Mouse (Mus musculus) liver, embryonic 15.5 days (tissue): ENCODE results near the gene Krt18. TPM values are rescaled to one million over a fixed set of nuclear protein-coding genes. Genes with fewer than 3 reads are reported as not detected.
"Not testable (repeated sequence)": the region's sequence is repeated elsewhere in the genome, so short reads cannot be mapped to it uniquely, and the experiment has no call there.

Experiments
- ATAC-seq: fragments of 200-750 bp; cut with Nextera tagmentation; 2 replicates; pipeline ENCODE4 v1.8.0; 2017; ENCODE audit warnings: moderate number of reproducible peaks, mild to moderate bottlenecking, moderate library complexity; ENCODE audit not compliant: insufficient read depth
- H3K27ac ChIP-seq: fragments of 300-500 bp; sonication (generic); replicated peaks from 2 replicates; pipeline ENCODE4 v1.5.1; 2015; ENCODE audit warnings: mild to moderate bottlenecking, inconsistent platforms
- H3K27me3 ChIP-seq: fragments of 300-500 bp; sonication (generic); 2 replicates; pipeline ENCODE4 v1.6.1; 2015; ENCODE audit warnings: mild to moderate bottlenecking, inconsistent platforms
- H3K36me3 ChIP-seq: fragments of 300-500 bp; sonication (generic); replicated peaks from 2 replicates; pipeline ENCODE4 v1.6.1; 2015; ENCODE audit warnings: moderate library complexity, mild to moderate bottlenecking, inconsistent platforms
- H3K4me1 ChIP-seq: fragments of 300-500 bp; sonication (generic); replicated peaks from 2 replicates; pipeline ENCODE4 v1.6.1; 2015; ENCODE audit warnings: inconsistent platforms
- H3K4me2 ChIP-seq: fragments of 300-500 bp; sonication (generic); 2 replicates; pipeline ENCODE4 v1.6.1; 2015; ENCODE audit warnings: moderate library complexity, mild to moderate bottlenecking, inconsistent platforms
- H3K4me3 ChIP-seq: fragments of 300-500 bp; sonication (generic); replicated peaks from 2 replicates; pipeline ENCODE4 v1.5.1; 2015; ENCODE audit warnings: mild to moderate bottlenecking, inconsistent platforms
- H3K9ac ChIP-seq: fragments of 300-500 bp; sonication (generic); 2 replicates; pipeline ENCODE4 v1.6.1; 2015; ENCODE audit warnings: moderate library complexity, mild to moderate bottlenecking, inconsistent platforms
- H3K9me3 ChIP-seq: fragments of 300-500 bp; sonication (generic); replicated peaks from 2 replicates; pipeline ENCODE4 v1.6.1; 2016; ENCODE audit warnings: inconsistent platforms
- WGBS: fragments of 180-500 bp; shearing (Covaris S2); methylation state at CpG from one replicate; pipeline ENCODE4 v1.1.7; 2015; ENCODE audit warnings: mixed read lengths; ENCODE audit not compliant: insufficient replicate concordance; 5-methylcytosine and 5-hydroxymethylcytosine counted together
- polyA plus RNA-seq: library from polyadenylated mRNA; unstranded; fragments of >200 nt; fragmentation: Nextera tagmentation; extraction: Ambion mirVana; gene quantifications from 2 replicates; pipeline ENCODE4 v1.2.1, GENCODE M21; 2015

Krt18 gene
- polyA plus RNA-seq, 1 experiment from 2014 or later = 107 TPM

DNA sequence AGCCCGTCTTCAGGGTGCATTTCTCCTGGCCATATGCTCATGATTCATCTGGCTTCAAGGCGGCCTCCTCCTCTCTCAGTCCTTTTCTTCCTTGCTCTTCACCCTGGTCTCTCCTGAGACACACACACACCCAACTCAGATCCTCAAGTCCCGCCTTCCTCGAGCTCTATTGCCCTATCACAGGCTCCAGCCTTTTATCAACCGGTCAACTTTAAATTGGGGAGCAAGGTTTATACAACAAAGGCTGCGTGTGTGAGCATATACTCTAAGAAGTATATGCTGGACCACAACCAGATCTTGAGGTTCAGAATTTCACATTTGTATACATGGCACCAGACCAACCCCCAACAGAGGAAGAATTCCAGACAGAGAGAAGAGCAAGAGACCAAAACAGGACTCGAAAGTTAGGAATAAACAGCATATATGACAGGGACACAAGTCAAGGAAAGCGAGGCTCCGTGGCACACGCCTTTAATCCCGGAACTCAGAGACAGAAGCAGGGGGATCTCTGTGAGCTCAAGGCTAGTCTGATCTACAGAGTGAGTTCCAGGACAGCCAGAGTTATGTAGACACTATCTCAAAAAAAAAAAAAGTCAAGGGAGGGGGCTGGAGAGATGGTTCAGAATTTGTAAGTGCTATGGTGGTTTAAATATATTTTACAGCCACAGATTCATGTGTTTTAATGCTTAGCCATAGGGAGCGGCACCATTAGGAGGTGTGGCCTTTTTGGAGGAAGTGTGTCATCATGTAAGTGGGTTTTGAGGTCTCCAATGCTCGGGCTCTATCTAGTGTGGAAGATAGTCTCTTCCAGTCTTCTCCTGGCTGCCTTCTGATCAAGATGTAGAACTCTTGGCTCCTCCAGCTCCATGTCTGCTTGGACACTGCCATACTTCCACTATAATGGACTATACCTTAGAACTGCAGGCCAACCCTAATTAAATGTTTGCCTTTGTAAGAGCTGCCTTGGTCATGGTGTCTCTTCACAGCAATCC, 42.8 kb downstream of the Krt18 start:
- ATAC-seq = no peak
- H3K36me3 ChIP-seq = no peaks in the 10 kb centered on the region

DNA sequence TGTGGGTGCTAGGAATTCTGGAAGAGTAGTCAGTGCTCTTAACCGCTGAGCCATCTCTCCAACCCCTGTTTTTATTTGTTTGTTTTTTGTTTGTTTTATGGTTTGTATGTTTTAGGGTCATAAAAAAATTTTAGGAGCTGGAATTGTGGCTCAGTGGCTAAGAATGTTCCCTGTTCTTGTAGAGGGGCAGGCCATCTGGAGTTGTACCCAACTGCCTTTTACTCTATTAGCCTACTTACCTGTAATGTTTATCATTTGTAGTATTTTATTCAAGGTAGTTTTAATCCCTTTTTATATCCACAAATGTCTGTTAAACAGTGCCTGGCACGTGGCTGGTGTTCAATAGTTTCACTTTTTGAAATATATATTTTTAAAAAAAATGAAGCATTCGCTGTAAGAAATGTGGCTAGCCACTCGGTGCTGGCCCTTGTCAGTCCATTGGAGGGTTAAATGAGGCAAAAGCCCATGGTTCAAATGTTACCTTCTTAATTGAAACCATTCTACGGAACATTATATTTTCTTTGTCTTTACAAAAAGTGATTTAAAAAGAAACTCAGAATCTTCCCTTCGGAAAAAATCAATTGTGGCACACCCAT, 45.1 kb downstream of the Krt18 start:
- peak overlapping the region; percentile 93 for H3K4me3 ChIP-seq
- peak overlapping the region; percentile 59 for H3K27ac ChIP-seq
- H3K27me3 ChIP-seq = peaks cover 6% of the 10 kb centered on the region
- WGBS = 16% methylated on average over 6 of the region's 6 CpGs
- H3K36me3 ChIP-seq = no peaks in the 10 kb centered on the region; the same call in 1 of the 2 replicates
- peak; percentile 3 for ATAC-seq
- H3K4me1 ChIP-seq = peaks cover 43% of the 10 kb centered on the region
- H3K9me3 ChIP-seq = no peaks in the 10 kb centered on the region
- H3K9ac ChIP-seq = peak overlapping the region; percentile 94
- H3K4me2 ChIP-seq = peak overlapping the region; percentile 93

More for the DNA sequence above, 42.8 kb downstream of the Krt18 start:
- no peak overlapping the region for H3K27ac ChIP-seq
- H3K4me3 ChIP-seq = no peak overlapping the region
- H3K9me3 ChIP-seq = no peaks in the 10 kb centered on the region
- H3K9ac ChIP-seq = no peak overlapping the region
- H3K4me1 ChIP-seq = peaks cover 36% of the 10 kb centered on the region
- 51% methylated on average over 13 of the region's 13 CpGs for WGBS
- H3K27me3 ChIP-seq = peaks cover 29% of the 10 kb centered on the region
- no peak overlapping the region for H3K4me2 ChIP-seq

DNA sequence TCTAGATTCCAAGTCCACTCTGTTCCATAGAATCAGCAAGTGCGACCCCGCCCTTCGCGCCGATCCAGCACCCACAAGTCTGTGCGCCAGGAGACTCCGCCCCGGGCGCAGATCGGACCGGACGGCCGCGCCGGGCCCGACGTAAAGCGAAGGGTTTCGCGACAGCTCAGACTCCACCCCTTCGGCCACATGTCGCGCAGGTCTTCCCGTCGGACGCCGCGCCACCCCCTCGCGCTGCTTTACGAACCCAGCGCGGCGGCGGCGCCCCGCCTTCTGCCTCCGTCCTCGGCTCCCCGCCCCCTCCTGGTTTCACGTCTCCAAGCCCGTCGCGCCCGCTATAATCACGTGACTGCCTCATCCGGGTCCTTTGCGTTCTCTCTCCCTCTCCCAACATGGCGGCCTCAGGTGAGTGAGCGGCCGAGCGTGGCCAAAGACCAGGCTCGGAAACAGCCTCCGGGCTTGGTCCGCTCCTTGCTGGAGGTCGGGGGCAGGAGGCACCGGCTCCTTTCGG, 45.6 kb downstream of the Krt18 start, which contains the start of gene Eif4b:
Gene Eif4b, plus strand, starts transcription at position 215 of the 511 bp plus-strand sequence.
- Histone ChIP-seq H3K4me1 (peaks cover 46% of the 10 kb centered on the region), H3K27ac (peak within 1 kb of the TSS; percentile 93), H3K4me3 (peak within 1 kb of the TSS; percentile 93), H3K4me2 (peak within 1 kb of the TSS; percentile 93), H3K27me3 (0 out of 2 replicates have a peak, but pooled peaks cover under 1% of the 10 kb centered on the region), H3K36me3 (peaks cover under 1% of the 10 kb centered on the region), H3K9me3 (no peaks in the 10 kb centered on the region), H3K9ac (peak within 1 kb of the TSS; percentile 94)
- peak; percentile 91 for ATAC-seq
- under 1% methylated on average over 58 of the region's 58 CpGs for WGBS

DNA sequence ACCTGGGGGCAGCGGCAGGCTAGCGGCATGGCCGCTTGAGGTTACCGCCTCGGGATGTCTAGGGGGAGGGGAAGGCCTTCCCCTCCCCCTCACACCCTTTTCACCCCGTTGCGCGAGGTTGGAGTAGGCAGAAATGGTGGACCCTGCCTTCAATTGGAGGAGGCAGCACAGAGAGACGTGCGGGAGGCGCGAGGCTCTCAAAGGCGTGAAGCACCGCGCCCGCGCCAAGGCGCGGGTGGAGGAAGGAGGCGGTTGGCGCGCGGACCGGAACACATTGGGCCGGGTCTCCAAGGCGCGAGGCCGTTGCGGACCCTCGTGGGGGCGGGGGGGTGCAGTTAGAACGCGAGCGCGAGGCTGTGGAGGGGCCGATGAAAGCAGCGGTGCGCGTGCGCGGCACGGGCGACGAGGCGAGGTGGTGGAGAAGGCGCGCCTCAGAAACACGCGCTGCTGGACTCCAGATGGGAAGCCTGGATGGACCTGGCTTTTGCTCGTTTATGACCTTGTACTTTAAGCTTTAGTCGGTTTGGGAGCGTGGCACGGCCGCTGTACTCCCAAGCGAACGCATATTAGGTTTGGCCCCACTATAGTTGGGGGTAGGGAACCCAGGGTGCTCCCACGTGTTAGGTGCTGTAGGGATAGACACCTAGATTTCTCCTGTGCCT, 46.2 kb downstream of the Krt18 start:
- H3K4me2 ChIP-seq = peak overlapping the region; percentile 93
- H3K9me3 ChIP-seq = no peaks in the 10 kb centered on the region
- H3K4me1 ChIP-seq = peaks cover 50% of the 10 kb centered on the region
- H3K36me3 ChIP-seq = peaks cover 7% of the 10 kb centered on the region
- ATAC-seq = peak; percentile 29
- peak overlapping the region; percentile 93 for H3K4me3 ChIP-seq
- H3K9ac ChIP-seq = peak overlapping the region; percentile 94
- no peaks in the 10 kb centered on the region for H3K27me3 ChIP-seq
- H3K27ac ChIP-seq = peak overlapping the region; percentile 93
- under 1% methylated on average over 57 of the region's 57 CpGs for WGBS

DNA sequence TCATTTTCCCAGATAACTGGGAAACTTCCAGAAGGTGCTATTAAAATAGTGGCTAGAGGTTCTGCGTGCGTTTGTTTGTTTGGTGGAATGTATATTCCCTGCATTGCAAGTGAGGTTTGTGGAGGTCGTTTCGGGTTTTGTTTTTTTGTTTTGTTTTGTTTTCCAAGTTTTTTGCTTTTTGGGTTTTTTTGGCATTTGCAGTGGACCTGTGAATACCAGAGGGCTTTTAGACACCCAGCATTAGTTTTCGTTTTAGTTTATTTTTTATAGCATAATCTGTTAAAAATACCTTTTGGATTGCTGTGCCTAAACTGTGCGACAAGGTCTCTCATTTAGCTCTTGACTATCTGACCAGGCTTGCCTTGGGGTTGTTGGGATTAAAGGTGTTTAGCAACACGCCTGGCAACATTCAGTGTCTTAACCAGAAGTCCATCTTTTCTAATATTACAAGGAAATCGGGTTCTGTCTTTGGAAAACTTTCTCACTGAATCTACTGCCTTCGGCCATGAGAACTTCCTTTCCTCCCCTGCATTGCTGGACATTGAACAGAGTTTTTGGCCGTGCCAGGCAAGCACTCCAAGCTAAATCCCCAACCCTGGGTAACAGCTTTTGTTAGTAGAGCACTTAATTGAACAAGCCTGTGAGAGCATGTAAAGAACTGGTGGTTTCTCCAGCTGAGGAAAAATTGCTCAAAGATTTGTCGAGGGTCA, 47.1 kb downstream of the Krt18 start:
- no peak for ATAC-seq
- Histone ChIP-seq H3K4me1 (peaks cover 59% of the 10 kb centered on the region), H3K27me3 (no peaks in the 10 kb centered on the region), H3K9me3 (no peaks in the 10 kb centered on the region), H3K4me2 (peak overlapping the region; percentile 93), H3K9ac (peak overlapping the region; percentile 94), H3K36me3 (peaks cover 9% of the 10 kb centered on the region), H3K4me3 (peak overlapping the region; percentile 93), H3K27ac (peak overlapping the region; percentile 93)
- WGBS = 2% methylated on average over 11 of the region's 11 CpGs

DNA sequence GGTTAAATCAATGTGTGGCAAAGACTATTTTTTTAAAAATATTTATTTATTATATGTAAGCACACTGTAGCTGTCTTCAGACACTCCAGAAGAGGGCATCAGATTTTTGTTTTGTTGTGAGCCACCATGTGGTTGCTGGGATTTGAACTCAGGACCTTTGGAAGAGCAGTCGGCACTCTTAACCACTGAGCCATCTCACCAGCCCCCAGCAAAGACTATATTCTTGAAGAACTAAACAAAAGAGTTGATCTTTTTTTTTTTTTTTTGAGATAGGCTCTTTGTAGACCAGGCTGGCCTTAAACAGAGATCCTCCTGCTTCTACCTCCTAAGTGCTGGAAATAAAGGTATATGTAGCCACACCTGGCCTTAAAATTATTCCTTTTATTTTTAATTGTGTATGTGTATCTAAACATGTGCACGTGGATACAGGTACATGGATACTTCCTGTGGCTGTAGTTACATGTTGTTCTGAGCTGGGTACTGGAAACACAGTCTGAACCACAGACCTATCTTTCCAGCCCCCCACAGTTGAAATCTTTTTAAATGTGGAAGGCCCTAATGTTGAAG, 49.2 kb downstream of the Krt18 start:
- no peak overlapping the region for H3K9ac ChIP-seq
- no peaks in the 10 kb centered on the region for H3K27me3 ChIP-seq
- peaks cover 28% of the 10 kb centered on the region for H3K36me3 ChIP-seq
- peaks cover 54% of the 10 kb centered on the region for H3K4me1 ChIP-seq
- ATAC-seq = no peak
- H3K4me2 ChIP-seq = no peak overlapping the region
- H3K9me3 ChIP-seq = no peaks in the 10 kb centered on the region
- WGBS = 61% methylated on average over 2 of the region's 2 CpGs
- H3K27ac ChIP-seq = no peak overlapping the region
- no peak overlapping the region for H3K4me3 ChIP-seq

DNA sequence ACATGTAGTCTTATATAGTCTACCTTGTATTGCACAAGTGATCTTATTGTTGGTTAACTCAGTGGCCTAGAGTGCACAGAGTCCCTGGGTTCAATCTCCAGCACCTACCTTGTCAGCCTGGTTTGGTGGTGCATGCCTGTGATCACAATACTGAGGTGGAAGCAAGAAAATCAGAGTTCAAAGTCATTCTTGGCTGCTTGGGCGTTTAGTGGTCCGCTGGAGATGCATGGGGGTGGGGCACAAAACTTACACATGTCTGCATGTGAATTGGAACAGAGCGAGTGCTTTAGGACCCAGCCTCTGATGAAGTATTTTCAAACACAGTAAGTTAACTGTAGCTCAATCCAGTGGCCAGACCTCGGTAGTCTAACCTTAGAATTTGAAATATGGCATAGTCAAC, 51.2 kb downstream of the Krt18 start:
- Histone ChIP-seq H3K4me1 (peaks cover 48% of the 10 kb centered on the region), H3K9me3 (no peaks in the 10 kb centered on the region), H3K27me3 (no peaks in the 10 kb centered on the region), H3K9ac (no peak overlapping the region), H3K4me3 (no peak overlapping the region), H3K27ac (no peak overlapping the region), H3K36me3 (peaks cover 47% of the 10 kb centered on the region), H3K4me2 (no peak overlapping the region)
- no peak for ATAC-seq
- WGBS = 62% methylated on average over 4 of the region's 4 CpGs

DNA sequence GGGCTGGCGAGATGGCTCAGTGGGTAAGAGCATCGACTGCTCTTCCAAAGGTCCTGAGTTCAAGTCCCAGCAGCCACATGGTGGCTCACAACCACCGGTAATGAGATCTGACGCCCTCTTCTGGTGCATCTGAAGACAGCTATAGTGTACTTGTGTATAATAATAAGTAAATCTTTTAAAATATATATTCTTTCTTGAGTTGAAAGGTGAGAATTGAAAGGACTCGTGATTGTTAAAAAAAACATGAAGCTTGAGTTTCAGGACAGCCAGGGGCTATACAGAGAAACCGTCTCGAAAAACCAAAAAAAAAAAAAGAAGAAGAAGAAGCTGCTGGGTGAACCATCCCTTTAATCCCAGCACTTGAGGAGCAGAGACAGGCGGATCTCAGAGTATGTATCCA, 51.9 kb downstream of the Krt18 start:
- not testable (repeated sequence) for H3K9ac ChIP-seq, H3K4me3 ChIP-seq, H3K27me3 ChIP-seq, ATAC-seq, H3K4me2 ChIP-seq, H3K27ac ChIP-seq, H3K9me3 ChIP-seq
- 56% methylated on average over 8 of the region's 8 CpGs for WGBS
- Histone ChIP-seq H3K36me3 (peaks cover 54% of the 10 kb centered on the region), H3K4me1 (peaks cover 41% of the 10 kb centered on the region)

DNA sequence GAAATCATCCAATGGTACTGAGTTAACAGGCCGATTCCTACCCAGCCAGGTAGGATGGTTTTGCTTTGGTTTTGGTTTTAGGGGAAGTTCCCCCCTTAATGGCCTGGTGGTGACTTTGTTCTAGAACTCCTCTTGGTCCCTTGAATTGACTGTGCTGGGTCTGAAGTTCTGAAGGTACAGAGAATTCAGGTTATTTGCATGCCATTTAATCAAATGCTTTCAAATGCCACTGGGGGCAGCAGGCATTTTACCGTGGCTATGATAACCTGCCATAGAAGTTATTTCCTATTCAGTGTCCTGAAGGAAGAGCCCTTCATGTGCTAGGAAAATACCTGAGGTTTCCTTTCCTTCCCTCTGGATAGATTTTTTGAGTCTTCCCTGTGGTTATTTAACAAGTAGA, 52.4 kb downstream of the Krt18 start:
- WGBS = 53% methylated on average over 2 of the region's 2 CpGs
- no peak overlapping the region for H3K4me3 ChIP-seq
- H3K4me1 ChIP-seq = peaks cover 36% of the 10 kb centered on the region
- no peaks in the 10 kb centered on the region for H3K9me3 ChIP-seq
- no peak overlapping the region for H3K9ac ChIP-seq
- ATAC-seq = no peak
- peaks cover 57% of the 10 kb centered on the region for H3K36me3 ChIP-seq
- H3K27ac ChIP-seq = no peak overlapping the region
- no peaks in the 10 kb centered on the region for H3K27me3 ChIP-seq
- no peak overlapping the region for H3K4me2 ChIP-seq
